Mouse (Mus musculus) lung, postnatal 0 days (tissue): ENCODE results near the gene Sh3d19. TPM values are rescaled to one million over a fixed set of nuclear protein-coding genes. Genes with fewer than 3 reads are reported as not detected.
A peak's percentile ranks its signal among the peaks of the same experiment; 100 is the strongest.

Experiments used
- ATAC-seq: fragments of 200-750 bp; cut with Nextera tagmentation; 2 replicates; pipeline ENCODE4 v1.8.0; 2017; ENCODE audit warnings: moderate library complexity
- DNase-seq: peaks from one replicate; pipeline ENCODE4 v3.0.0-alpha.2; 2016; ENCODE audit warnings: low spot score
- H3K27ac ChIP-seq: fragments of 300-500 bp; sonication (generic); 2 replicates; pipeline ENCODE4 v1.5.1; 2014; ENCODE audit warnings: antibody characterized with exemption, mild to moderate bottlenecking, low read length, mixed read lengths
- H3K27me3 ChIP-seq: fragments of 300-500 bp; sonication (generic); replicated peaks from 2 replicates; pipeline ENCODE4 v1.6.1; 2014; ENCODE audit warnings: low read length, mixed read lengths; ENCODE audit not compliant: insufficient read depth
- H3K36me3 ChIP-seq: fragments of 300-500 bp; sonication (generic); 2 replicates; pipeline ENCODE4 v1.6.1; 2014; ENCODE audit warnings: low read length, mixed read lengths; ENCODE audit not compliant: insufficient read depth
- H3K4me1 ChIP-seq: fragments of 300-500 bp; sonication (generic); 2 replicates; pipeline ENCODE4 v1.6.1; 2014; ENCODE audit warnings: antibody characterized with exemption, low read depth, low read length, mixed read lengths; ENCODE audit not compliant: insufficient read depth
- H3K4me2 ChIP-seq: fragments of 300-500 bp; sonication (generic); replicated peaks from 2 replicates; pipeline ENCODE4 v1.6.1; 2014; ENCODE audit warnings: low read depth, mild to moderate bottlenecking, low read length, moderate library complexity, mixed read lengths
- H3K4me3 ChIP-seq: fragments of 300-500 bp; sonication (generic); 2 replicates; pipeline ENCODE4 v1.5.1; 2014; ENCODE audit warnings: low read depth, low read length
- H3K9ac ChIP-seq: fragments of 300-500 bp; sonication (generic); replicated peaks from 2 replicates; pipeline ENCODE4 v1.6.1; 2014; ENCODE audit warnings: low read depth, mild to moderate bottlenecking
- H3K9me3 ChIP-seq: fragments of 300-500 bp; sonication (generic); 2 replicates; pipeline ENCODE4 v1.6.1; 2016; ENCODE audit warnings: low read length, mixed read lengths
- CTCF ChIP-seq: IDR thresholded peaks from 2 replicates; pipeline ENCODE4 v1.5.1; 2016; ENCODE audit warnings: antibody characterized with exemption, mild to moderate bottlenecking
- EP300 ChIP-seq: IDR thresholded peaks from 2 replicates; pipeline ENCODE4 v1.6.1; 2016; ENCODE audit warnings: antibody characterized with exemption, mild to moderate bottlenecking, control low read depth
- WGBS: fragments of 180-500 bp; shearing (Covaris S2); extraction: QIAGEN DNeasy Blood & Tissue Kit; methylation state at CpG from one replicate; pipeline ENCODE4 v1.1.7; 2014; 5-methylcytosine and 5-hydroxymethylcytosine counted together
- polyA plus RNA-seq: library from polyadenylated mRNA; unstranded; fragments of >200 nt; fragmentation: Nextera tagmentation; extraction: Ambion mirVana; gene quantifications from 2 replicates; pipeline ENCODE4 v1.2.1, GENCODE M21; 2015

Gene Sh3d19
- polyA plus RNA-seq, 1 experiment from 2014 or later, result 28.3 TPM

DNA sequence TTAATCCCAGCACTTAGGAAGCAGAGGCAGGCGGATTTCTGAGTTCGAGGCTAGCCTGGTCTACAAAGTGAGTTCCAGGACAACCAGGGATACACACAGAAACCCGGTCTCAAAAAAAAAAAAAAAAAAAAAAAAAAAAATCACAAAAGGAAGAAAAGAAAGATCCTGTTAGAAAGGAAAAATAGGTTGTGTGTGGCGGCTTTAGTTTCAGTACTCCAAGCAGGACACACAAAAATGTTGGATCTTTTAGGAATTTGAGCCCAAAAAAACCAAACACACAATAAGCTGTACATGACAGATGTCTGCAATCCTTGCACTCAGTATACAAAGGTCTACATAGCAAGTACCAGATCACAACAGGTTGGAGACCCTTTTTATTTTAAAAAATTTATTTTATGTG, 168.8 kb downstream of the Sh3d19 start:
- TF ChIP-seq EP300 (no peak), CTCF (no peak)

DNA sequence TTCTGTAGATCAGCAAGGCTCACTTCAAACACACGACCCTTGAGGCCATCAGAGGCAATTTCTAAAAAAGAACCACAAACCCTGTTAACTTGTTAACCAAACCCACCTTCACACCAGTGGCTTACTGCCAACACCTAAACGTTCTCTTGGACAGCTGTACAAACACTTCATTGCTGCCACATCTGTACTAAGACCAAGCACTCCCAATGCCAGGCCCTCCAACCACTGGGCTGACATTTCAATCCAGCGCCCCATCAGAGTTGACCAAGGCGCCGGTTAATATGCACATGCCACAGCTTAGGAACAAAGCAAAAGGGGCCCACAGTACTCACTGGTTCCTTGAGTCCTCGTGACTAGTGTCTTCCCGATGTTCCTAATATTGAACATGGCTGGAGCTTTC, 170.5 kb downstream of the Sh3d19 start:
- no peak for TF ChIP-seq EP300
- no peak for TF ChIP-seq CTCF
- WGBS, result 2% methylated on average over 7 of the region's 7 CpGs
- Histone ChIP-seq H3K4me2 (peak overlapping the region; percentile 83), H3K36me3 (peaks cover 27% of the 10 kb centered on the region), H3K4me3 (peak overlapping the region; percentile 90), H3K4me1 (peaks cover 3% of the 10 kb centered on the region; the same call in 1 of the 2 replicates), H3K9ac (peak overlapping the region; percentile 97), H3K27ac (0 out of 2 replicates have a peak overlapping the region, but pooled peaks have one; percentile 90), H3K27me3 (no peaks in the 10 kb centered on the region), H3K9me3 (no peaks in the 10 kb centered on the region)
- no peak for ATAC-seq
- peak; percentile 37 for DNase-seq

More for the DNA sequence above, 168.8 kb downstream of the Sh3d19 start:
- Histone ChIP-seq H3K4me3 (no peak overlapping the region), H3K9ac (no peak overlapping the region), H3K4me1 (peaks cover 3% of the 10 kb centered on the region; the same call in 1 of the 2 replicates), H3K27ac (no peak overlapping the region), H3K4me2 (no peak overlapping the region), H3K9me3 (no peaks in the 10 kb centered on the region), H3K36me3 (peaks cover 34% of the 10 kb centered on the region), H3K27me3 (no peaks in the 10 kb centered on the region)
- 91% methylated on average over 4 of the region's 4 CpGs for WGBS
- ATAC-seq, result no peak
- no peak for DNase-seq

DNA sequence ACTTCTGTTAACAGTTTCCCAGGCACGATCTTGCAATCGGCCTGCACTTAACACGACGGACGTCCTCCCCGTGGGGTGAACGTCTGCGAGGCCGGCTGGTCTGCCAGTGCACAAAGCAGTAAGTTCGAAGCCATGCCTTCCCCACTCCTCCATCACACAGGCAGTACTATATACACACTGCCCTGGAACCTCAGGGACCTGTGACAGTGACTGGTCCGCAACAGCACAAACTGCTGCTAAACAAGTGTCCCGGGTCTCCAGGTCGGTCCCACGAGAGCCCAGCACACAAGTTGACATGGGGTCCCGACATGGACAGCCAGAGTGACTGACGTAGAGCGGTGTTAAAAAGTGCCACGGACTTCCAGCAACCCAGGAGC, 171.0 kb downstream of the Sh3d19 start:
- Histone ChIP-seq H3K4me3 (peak overlapping the region; percentile 90), H3K4me2 (peak overlapping the region; percentile 83), H3K9me3 (no peaks in the 10 kb centered on the region), H3K36me3 (peaks cover 25% of the 10 kb centered on the region), H3K27me3 (no peaks in the 10 kb centered on the region), H3K4me1 (peaks cover 3% of the 10 kb centered on the region; the same call in 1 of the 2 replicates), H3K9ac (peak overlapping the region; percentile 97), H3K27ac (peak overlapping the region; percentile 90)
- 0% methylated on average over 18 of the region's 18 CpGs for WGBS
- no peak; the same call in 1 of the 2 replicates for ATAC-seq
- no peak for DNase-seq
- TF ChIP-seq CTCF (no peak), EP300 (no peak)

DNA sequence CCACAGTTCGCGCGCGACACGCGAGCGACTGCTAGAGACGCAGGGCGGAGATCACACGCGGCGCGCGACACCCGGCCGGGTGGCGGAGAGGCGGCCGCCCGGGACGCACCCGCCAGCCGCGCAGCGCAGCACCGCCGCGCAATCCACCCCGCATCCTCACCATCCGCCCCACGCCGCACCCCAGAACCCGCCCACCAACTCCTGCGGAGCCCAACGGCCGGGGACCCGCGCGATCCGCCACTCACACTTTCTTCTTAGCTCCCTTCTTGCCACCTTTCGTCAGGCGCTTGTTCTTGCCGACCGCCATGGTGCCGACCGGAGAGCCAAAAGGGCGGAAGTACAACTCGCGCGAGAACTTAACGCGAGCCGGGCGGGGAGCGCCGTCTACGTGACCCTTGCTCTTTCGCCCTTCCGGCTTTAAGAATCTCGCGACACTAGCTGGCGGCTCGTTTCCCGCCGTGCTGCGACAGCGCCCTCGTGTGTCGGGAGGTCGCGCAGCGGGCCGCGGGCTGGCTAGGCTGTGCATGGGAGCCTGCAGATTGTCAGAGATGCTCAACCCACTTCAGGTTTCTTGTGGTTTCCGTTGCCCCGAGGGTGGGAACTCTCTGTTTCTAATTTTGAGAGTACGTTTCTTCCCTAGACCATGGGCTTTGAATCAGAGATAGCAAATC, 171.5 kb downstream of the Sh3d19 start, which contains the start of gene Rps3a1:
Gene Rps3a1, minus strand, starts transcription at position 440 of the 671 bp plus-strand sequence.
- Histone ChIP-seq H3K4me1 (peaks cover 3% of the 10 kb centered on the region; the same call in 1 of the 2 replicates), H3K4me2 (peak within 1 kb of the TSS; percentile 83), H3K9me3 (no peaks in the 10 kb centered on the region), H3K9ac (peak within 1 kb of the TSS; percentile 97), H3K27me3 (no peaks in the 10 kb centered on the region), H3K4me3 (peak within 1 kb of the TSS; percentile 90), H3K27ac (peak within 1 kb of the TSS; percentile 90), H3K36me3 (peaks cover 22% of the 10 kb centered on the region)
- DNase-seq, result peak; percentile 99
- under 1% methylated on average over 52 of the region's 77 CpGs for WGBS
- ATAC-seq, result peak; percentile 99
- TF ChIP-seq CTCF (peak; percentile 99), EP300 (peak; percentile 94)

DNA sequence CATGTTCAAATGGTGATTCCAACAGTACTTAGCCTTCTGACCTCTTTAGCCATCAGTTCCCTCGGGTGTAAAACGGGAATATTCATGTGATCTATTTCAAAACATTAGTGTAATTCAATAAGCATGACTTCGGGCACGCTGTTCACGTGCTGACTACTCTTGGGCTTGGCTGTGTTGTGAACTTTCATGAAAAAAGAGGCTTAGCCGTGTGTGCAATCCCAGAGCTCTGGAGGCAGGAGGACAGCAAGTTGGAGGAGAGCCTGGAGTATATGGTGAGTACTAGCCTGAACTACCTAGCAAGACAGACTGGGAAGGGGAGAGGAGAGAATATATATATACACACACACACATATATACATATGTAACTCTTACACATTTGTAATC, 172.0 kb downstream of the Sh3d19 start:
- Histone ChIP-seq H3K4me3 (no peak overlapping the region), H3K9ac (no peak overlapping the region), H3K27ac (no peak overlapping the region), H3K27me3 (no peaks in the 10 kb centered on the region), H3K9me3 (no peaks in the 10 kb centered on the region), H3K4me2 (no peak overlapping the region), H3K36me3 (peaks cover 17% of the 10 kb centered on the region; the same call in 1 of the 2 replicates), H3K4me1 (peaks cover 3% of the 10 kb centered on the region; the same call in 1 of the 2 replicates)
- TF ChIP-seq CTCF, result no peak
- no peak for TF ChIP-seq EP300
- DNase-seq, result peak; percentile 7
- WGBS, result 37% methylated on average over 6 of the region's 6 CpGs
- ATAC-seq, result no peak

DNA sequence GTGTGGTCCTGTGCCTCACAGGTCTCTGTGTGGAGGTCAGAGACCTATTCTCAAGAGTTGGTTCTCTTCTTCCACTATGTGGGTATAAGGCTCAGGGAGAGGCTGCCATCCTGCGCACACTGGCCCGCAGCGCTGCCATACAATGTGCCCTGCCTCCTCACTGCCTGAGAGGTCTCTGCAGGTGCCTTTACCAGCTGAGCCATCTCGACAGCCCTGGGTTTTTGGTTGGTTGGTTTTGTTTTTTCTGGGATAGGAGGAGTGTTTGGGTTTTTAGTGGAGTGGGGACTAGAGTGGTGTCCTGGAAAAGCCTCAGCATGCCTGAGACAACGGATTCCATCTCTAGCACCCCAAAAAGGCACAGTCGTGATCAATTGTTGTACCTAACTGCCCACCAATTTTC, 172.4 kb downstream of the Sh3d19 start:
- Histone ChIP-seq H3K4me2 (no peak overlapping the region), H3K9me3 (no peaks in the 10 kb centered on the region), H3K36me3 (peaks cover 13% of the 10 kb centered on the region; the same call in 1 of the 2 replicates), H3K9ac (no peak overlapping the region), H3K27me3 (no peaks in the 10 kb centered on the region), H3K27ac (no peak overlapping the region), H3K4me1 (peaks cover 3% of the 10 kb centered on the region; the same call in 1 of the 2 replicates), H3K4me3 (no peak overlapping the region)
- TF ChIP-seq EP300, result no peak
- no peak for TF ChIP-seq CTCF
- no peak for DNase-seq
- ATAC-seq, result no peak
- 76% methylated on average over 6 of the region's 6 CpGs for WGBS
